ENCODE assay signal across 14 mouse cellular contexts in genomic region chr1:131600314-131600713, GRCm38 (mm10). TPM values are rescaled to one million over a fixed set of nuclear protein-coding genes. Genes with fewer than 3 reads are reported as not detected.
A peak's percentile ranks its signal among the peaks of the same experiment; 100 is the strongest.
DNase-seq lines count a peak whose midpoint lies in the region; ATAC-seq and TF ChIP-seq lines count a peak whose summit lies in the region.
"Had no signal": no experiment of that assay in that cellular context is flagged by ENCODE, and none has a peak within 500 bp of the region (broad histone marks: within the 10 kb centered on the region; RNA-seq: fewer than 3 reads in every experiment).

No protein-coding gene starts in this region.

- TF ChIP-seq EP300 in heart, postnatal 0 days (IDR thresholded peaks at IDR 0.05; ENCODE audit: low read depth), result no peak

- TF ChIP-seq POLR2A in lung, adult 2 months (IDR thresholded peaks at IDR 0.05; ENCODE audit: borderline replicate concordance, extremely low read depth, low read depth, low read length), result no peak

- H3K9ac ChIP-seq in heart, postnatal 0 days (replicated peaks; ENCODE audit: low read depth, low read length), result no peak overlapping the region
- H3K9ac ChIP-seq: lung, embryonic 15.5 days had no signal

- peaks cover 14% of the 10 kb centered on the region; the same call in 1 of the 2 replicates for H3K27me3 ChIP-seq in heart, postnatal 0 days (ENCODE audit: control insufficient read depth, insufficient read depth, low read length)

- no peaks in the 10 kb centered on the region for H3K36me3 ChIP-seq in heart, postnatal 0 days (replicated peaks; ENCODE audit: control insufficient read depth, insufficient read depth, low read length)
- H3K36me3 ChIP-seq: lung, embryonic 15.5 days had no signal

- H3K4me2 ChIP-seq in heart, postnatal 0 days (ENCODE audit: low read depth, low read length), result no peak overlapping the region
- H3K4me2 ChIP-seq: lung, embryonic 15.5 days had no signal

- DNase-seq in heart, postnatal 0 days (ENCODE audit: low spot score), result no peak
- no peak for DNase-seq in heart, adult 8-10 months (ENCODE audit: low spot score)
- no peak for DNase-seq in lung, adult 2 months
- no peak for DNase-seq in lung, adult 18-20 months
- peak; percentile 27 for DNase-seq in ZHBTc4 (ENCODE audit: low read depth, low spot score)
- peak; percentile 14 for DNase-seq in retina, postnatal 1 day
- DNase-seq in left cerebral cortex, postnatal 36 days (ENCODE audit: low spot score in 2 of 2), result no peak
- no peak for DNase-seq in adrenal gland, postnatal 10 days
- DNase-seq: adrenal gland, adult 8-10 months; right cerebral cortex, adult 18-20 months had no signal

- TF ChIP-seq CTCF in heart, postnatal 0 days (IDR thresholded peaks at IDR 0.05; ENCODE audit: low read depth), result peak; percentile 33; the same call in 1 of the 2 replicates
- TF ChIP-seq CTCF in lung, adult 2 months (IDR thresholded peaks at IDR 0.05; ENCODE audit: insufficient read depth, low read length), result 0 out of 2 replicates have a peak, but pooled peaks have one; percentile 11

- no peak overlapping the region for H3K4me3 ChIP-seq in heart, postnatal 0 days (ENCODE audit: low read depth, low read length)
- no peak overlapping the region for H3K4me3 ChIP-seq in lung, adult 2 months (replicated peaks; ENCODE audit: extremely low read depth, low read depth, low read length)
- H3K4me3 ChIP-seq: lung, embryonic 15.5 days had no signal

- ATAC-seq in heart, postnatal 0 days (ENCODE audit: insufficient read depth, low read depth), result no peak

- H3K27ac ChIP-seq in heart, postnatal 0 days (ENCODE audit: low read depth), result no peak overlapping the region
- H3K27ac ChIP-seq: lung, embryonic 15.5 days had no signal

- no peaks in the 10 kb centered on the region for H3K4me1 ChIP-seq in heart, postnatal 0 days (ENCODE audit: control insufficient read depth, insufficient read depth)
- no peaks in the 10 kb centered on the region for H3K4me1 ChIP-seq in lung, adult 2 months (ENCODE audit: control insufficient read depth, insufficient read depth, low read length)
- H3K4me1 ChIP-seq: lung, embryonic 15.5 days had no signal

- H3K9me3 ChIP-seq in heart, postnatal 0 days (replicated peaks; ENCODE audit: control insufficient read depth, low read length), result no peaks in the 10 kb centered on the region
- H3K9me3 ChIP-seq: lung, embryonic 15.5 days had no signal

- 39% methylated on average over 11 of the region's 11 CpGs for WGBS in heart, postnatal 0 days
- 34% methylated on average over 11 of the region's 11 CpGs for WGBS in lung, adult 2 months

- intact Hi-C loops in left cerebral cortex, postnatal 36 days (cut with DNase I), result no loop called here

RNA-seq across cellular contexts. Expression of gene Avpr1b, which starts 1.3 kb away (rescaled TPM):
- not detected in 2 replicates for total RNA-seq in heart, postnatal 0 days (2014; rRNA removed; ENCODE audit: low replicate concordance)
- polyA plus RNA-seq in heart, postnatal 0 days (2015; fragmentation: Nextera tagmentation; extraction: Ambion mirVana), result not detected in 2 replicates
- total RNA-seq in heart, adult 8-10 months (2022), result not detected
- not detected in 2 replicates for polyA plus RNA-seq in lung, adult 2 months (2012; rRNA removed)
- total RNA-seq in left cerebral cortex, postnatal 36 days (2021), result not detected
- total RNA-seq in adrenal gland, postnatal 10 days (2021), result under 1 TPM; 0.12 to 0.15 TPM
- total RNA-seq: adrenal gland, adult 8-10 months; ES-E14; monocyte, adult 5-6 weeks had no signal
- polyA plus RNA-seq: gonadal fat pad, adult 2 months; lung, embryonic 15.5 days had no signal

RNA-seq across cellular contexts. Expression of gene Ctse, which starts 37.8 kb away (rescaled TPM):
- 2.3 and 5.2 TPM in 2 replicates for total RNA-seq in heart, postnatal 0 days (2014; rRNA removed; ENCODE audit: low replicate concordance)
- polyA plus RNA-seq in heart, postnatal 0 days (2015; fragmentation: Nextera tagmentation; extraction: Ambion mirVana), result 0.18 and 0.27 TPM in 2 replicates
- 1 to 10 TPM in 1 of 4 experiments, under 1 TPM in 3; 0.27 to 1.3 (median 0.80) TPM for total RNA-seq in heart, adult 8-10 months (2022)
- 0.60 and 0.65 TPM in 2 replicates for polyA plus RNA-seq in lung, adult 2 months (2012; rRNA removed)
- total RNA-seq in left cerebral cortex, postnatal 36 days (2021), result under 1 TPM in 1 of 2 experiments, not detected in 1; 0.17 TPM
- total RNA-seq in adrenal gland, postnatal 10 days (2021), result 10 to 100 TPM in 1 of 2 experiments, 1 to 10 TPM in 1; 9.9 to 21.1 TPM
- total RNA-seq: ES-E14 had no signal

Comparison
In these comparisons a context has a peak if more than half of its experiments do, and no peak if none do; other contexts are left out.
1. DNase-seq: peak in ZHBTc4 (single experiment) and retina, postnatal 1 day (single experiment); none in heart, postnatal 0 days (single experiment), heart, adult 8-10 months (single experiment), lung, adult 2 months (single experiment), lung, adult 18-20 months (0 of 2), left cerebral cortex, postnatal 36 days (0 of 2) and adrenal gland, postnatal 10 days (single experiment).